Mouse (Mus musculus) neural tube, embryonic 12.5 days (tissue): ENCODE data around the gene Yipf3. TPM values are rescaled to one million over a fixed set of nuclear protein-coding genes. Genes with fewer than 3 reads are reported as not detected.

Source experiments
- ATAC-seq: fragments of 200-750 bp; cut with Nextera tagmentation; 2 replicates; pipeline ENCODE4 v1.8.0; 2017; ENCODE audit warnings: low read depth, mild to moderate bottlenecking, moderate TSS enrichment, moderate library complexity; ENCODE audit not compliant: low FRiP score
- H3K27ac ChIP-seq: fragments of 300-500 bp; sonication (generic); 2 replicates; pipeline ENCODE4 v1.5.1; 2016
- H3K27me3 ChIP-seq: fragments of 300-500 bp; sonication (generic); replicated peaks from 2 replicates; pipeline ENCODE4 v1.6.1; 2016; ENCODE audit warnings: mild to moderate bottlenecking
- H3K36me3 ChIP-seq: fragments of 300-500 bp; sonication (generic); 2 replicates; pipeline ENCODE4 v1.6.1; 2016; ENCODE audit warnings: mild to moderate bottlenecking
- H3K4me1 ChIP-seq: fragments of 300-500 bp; sonication (generic); 2 replicates; pipeline ENCODE4 v1.6.1; 2016
- H3K4me2 ChIP-seq: fragments of 300-500 bp; sonication (generic); replicated peaks from 2 replicates; pipeline ENCODE4 v1.6.1; 2016; ENCODE audit warnings: mild to moderate bottlenecking
- H3K4me3 ChIP-seq: fragments of 300-500 bp; sonication (generic); 2 replicates; pipeline ENCODE4 v1.5.1; 2016
- H3K9ac ChIP-seq: fragments of 300-500 bp; sonication (generic); 2 replicates; pipeline ENCODE4 v1.6.1; 2016; ENCODE audit warnings: mild to moderate bottlenecking
- H3K9me3 ChIP-seq: fragments of 300-500 bp; sonication (generic); 2 replicates; pipeline ENCODE4 v1.6.1; 2016; ENCODE audit warnings: mild to moderate bottlenecking
- WGBS: fragments of 180-500 bp; shearing (Covaris S2); methylation state at CpG from one replicate; pipeline ENCODE4 v1.1.7; 2016; 5-methylcytosine and 5-hydroxymethylcytosine counted together
- polyA plus RNA-seq: library from polyadenylated mRNA; unstranded; fragments of >200 nt; fragmentation: Nextera tagmentation; extraction: Ambion mirVana; gene quantifications from 2 replicates; pipeline ENCODE4 v1.2.1, GENCODE M21; 2016

Gene Yipf3
- polyA plus RNA-seq: 73.9 and 76.7 TPM in 2 replicates

- peaks cover 72% of the 10 kb centered on the region for H3K36me3 ChIP-seq
- H3K4me2 ChIP-seq: peak within 1 kb of the TSS; percentile 84
- ATAC-seq: peak; percentile 92
- no peaks in the 10 kb centered on the region for H3K9me3 ChIP-seq
- H3K27ac ChIP-seq: peak within 1 kb of the TSS; percentile 62
- H3K27me3 ChIP-seq: no peaks in the 10 kb centered on the region
- peaks cover 20% of the 10 kb centered on the region for H3K4me1 ChIP-seq
- under 1% methylated on average over 53 of the region's 53 CpGs for WGBS
- H3K9ac ChIP-seq: peak within 1 kb of the TSS; percentile 97
- peak within 1 kb of the TSS; percentile 91 for H3K4me3 ChIP-seq
Observed at GRCm38 (mm10) chr17:46247512-46248188, at the start of gene Yipf3, which contains the start of gene Polr1c. TSS of gene Yipf3 (plus strand) at chr17:46248080. TSS of gene Polr1c (minus strand) at chr17:46248054.

GRCm38 (mm10) chr17:46201151-46201550, 46.7 kb upstream of the Yipf3 start:
- Histone ChIP-seq H3K4me1 (peaks cover 22% of the 10 kb centered on the region), H3K4me2 (peak overlapping the region; percentile 86), H3K27ac (no peak overlapping the region), H3K9me3 (no peaks in the 10 kb centered on the region), H3K9ac (no peak overlapping the region), H3K27me3 (no peaks in the 10 kb centered on the region), H3K36me3 (peaks cover 30% of the 10 kb centered on the region), H3K4me3 (no peak overlapping the region)
- WGBS: 70% methylated on average over 6 of the region's 6 CpGs
- ATAC-seq: no peak

- H3K4me3 ChIP-seq: peak within 1 kb of the TSS; percentile 75
- WGBS: under 1% methylated on average over 58 of the region's 66 CpGs
- H3K27ac ChIP-seq: peak within 1 kb of the TSS; percentile 50; the same call in 1 of the 2 replicates
- peak within 1 kb of the TSS; percentile 71 for H3K9ac ChIP-seq
- H3K27me3 ChIP-seq: no peaks in the 10 kb centered on the region
- H3K9me3 ChIP-seq: no peaks in the 10 kb centered on the region
- H3K4me2 ChIP-seq: peak within 1 kb of the TSS; percentile 86
- H3K4me1 ChIP-seq: peaks cover 22% of the 10 kb centered on the region
- H3K36me3 ChIP-seq: peaks cover 30% of the 10 kb centered on the region
- peak; percentile 95 for ATAC-seq
Observed at GRCm38 (mm10) chr17:46202421-46203071, 45.3 kb upstream of the Yipf3 start, which contains the start of the genes Polh and Xpo5. TSS of gene Polh (minus strand) at chr17:46202645. TSS of gene Xpo5 (plus strand) at chr17:46202782.

GRCm38 (mm10) chr17:46203078-46203477, 44.8 kb upstream of the Yipf3 start:
- Histone ChIP-seq H3K9ac (peak overlapping the region; percentile 71), H3K4me2 (peak overlapping the region; percentile 86), H3K36me3 (peaks cover 31% of the 10 kb centered on the region), H3K4me1 (peaks cover 22% of the 10 kb centered on the region), H3K9me3 (no peaks in the 10 kb centered on the region), H3K4me3 (peak overlapping the region; percentile 75), H3K27me3 (no peaks in the 10 kb centered on the region), H3K27ac (no peak overlapping the region)
- ATAC-seq: peak; percentile 34; the same call in 1 of the 2 replicates
- under 1% methylated on average over 20 of the region's 20 CpGs for WGBS

- Histone ChIP-seq H3K36me3 (peaks cover 58% of the 10 kb centered on the region), H3K27ac (no peak overlapping the region), H3K4me2 (no peak overlapping the region), H3K9me3 (no peaks in the 10 kb centered on the region), H3K27me3 (no peaks in the 10 kb centered on the region), H3K4me3 (no peak overlapping the region), H3K9ac (no peak overlapping the region), H3K4me1 (peaks cover 15% of the 10 kb centered on the region)
- ATAC-seq: no peak
Observed at GRCm38 (mm10) chr17:46206676-46207075, 41.2 kb upstream of the Yipf3 start.

- no peak overlapping the region for H3K4me3 ChIP-seq
- 91% methylated on average over 3 of the region's 3 CpGs for WGBS
- H3K4me1 ChIP-seq: no peaks in the 10 kb centered on the region
- H3K4me2 ChIP-seq: no peak overlapping the region
- peaks cover 86% of the 10 kb centered on the region for H3K36me3 ChIP-seq
- ATAC-seq: no peak
- H3K27me3 ChIP-seq: no peaks in the 10 kb centered on the region
- no peak overlapping the region for H3K9ac ChIP-seq
- H3K27ac ChIP-seq: no peak overlapping the region
- H3K9me3 ChIP-seq: no peaks in the 10 kb centered on the region
Observed at GRCm38 (mm10) chr17:46210550-46210949, 37.3 kb upstream of the Yipf3 start.

GRCm38 (mm10) chr17:46221601-46222000, 26.3 kb upstream of the Yipf3 start:
- no peak for ATAC-seq
- Histone ChIP-seq H3K9ac (no peak overlapping the region), H3K9me3 (no peaks in the 10 kb centered on the region), H3K36me3 (peaks cover 94% of the 10 kb centered on the region), H3K27me3 (no peaks in the 10 kb centered on the region), H3K27ac (no peak overlapping the region), H3K4me2 (no peak overlapping the region), H3K4me3 (no peak overlapping the region), H3K4me1 (no peaks in the 10 kb centered on the region)
- 96% methylated on average over 3 of the region's 3 CpGs for WGBS

GRCm38 (mm10) chr17:46227576-46227975, 20.3 kb upstream of the Yipf3 start:
- Histone ChIP-seq H3K36me3 (peaks cover 96% of the 10 kb centered on the region), H3K9me3 (no peaks in the 10 kb centered on the region), H3K4me1 (no peaks in the 10 kb centered on the region), H3K4me3 (no peak overlapping the region), H3K27me3 (no peaks in the 10 kb centered on the region), H3K27ac (no peak overlapping the region), H3K9ac (no peak overlapping the region), H3K4me2 (no peak overlapping the region)
- WGBS: 90% methylated on average over 7 of the region's 7 CpGs
- no peak for ATAC-seq

GRCm38 (mm10) chr17:46236067-46236466, 11.8 kb upstream of the Yipf3 start:
- H3K36me3 ChIP-seq: peaks cover 86% of the 10 kb centered on the region
- H3K27me3 ChIP-seq: no peaks in the 10 kb centered on the region
- ATAC-seq: no peak
- no peak overlapping the region for H3K4me2 ChIP-seq
- H3K27ac ChIP-seq: no peak overlapping the region
- 0 out of 2 replicates have a peak overlapping the region, but pooled peaks have one; percentile 13 for H3K9ac ChIP-seq
- H3K4me3 ChIP-seq: no peak overlapping the region
- no peaks in the 10 kb centered on the region for H3K9me3 ChIP-seq
- WGBS: 93% methylated on average over 1 of the region's 1 CpGs
- H3K4me1 ChIP-seq: no peaks in the 10 kb centered on the region

- H3K4me3 ChIP-seq: no peak overlapping the region
- H3K4me1 ChIP-seq: no peaks in the 10 kb centered on the region
- H3K36me3 ChIP-seq: peaks cover 88% of the 10 kb centered on the region
- H3K4me2 ChIP-seq: no peak overlapping the region
- no peak overlapping the region for H3K27ac ChIP-seq
- ATAC-seq: no peak
- no peak overlapping the region for H3K9ac ChIP-seq
- no peaks in the 10 kb centered on the region for H3K9me3 ChIP-seq
- WGBS: 93% methylated on average over 6 of the region's 6 CpGs
- H3K27me3 ChIP-seq: no peaks in the 10 kb centered on the region
Observed at GRCm38 (mm10) chr17:46237079-46237478, 10.8 kb upstream of the Yipf3 start.

- H3K9ac ChIP-seq: no peak overlapping the region
- H3K4me1 ChIP-seq: no peaks in the 10 kb centered on the region
- no peak overlapping the region for H3K4me2 ChIP-seq
- peaks cover 88% of the 10 kb centered on the region for H3K36me3 ChIP-seq
- no peak overlapping the region for H3K4me3 ChIP-seq
- WGBS: 88% methylated on average over 5 of the region's 5 CpGs
- H3K27ac ChIP-seq: no peak overlapping the region
- H3K9me3 ChIP-seq: no peaks in the 10 kb centered on the region
- H3K27me3 ChIP-seq: no peaks in the 10 kb centered on the region
- ATAC-seq: no peak
Observed at GRCm38 (mm10) chr17:46237480-46237879, 10.4 kb upstream of the Yipf3 start.

- no peak overlapping the region for H3K9ac ChIP-seq
- no peaks in the 10 kb centered on the region for H3K9me3 ChIP-seq
- no peaks in the 10 kb centered on the region for H3K27me3 ChIP-seq
- WGBS: 93% methylated on average over 15 of the region's 15 CpGs
- H3K36me3 ChIP-seq: peaks cover 90% of the 10 kb centered on the region
- no peak overlapping the region for H3K27ac ChIP-seq
- H3K4me3 ChIP-seq: no peak overlapping the region
- H3K4me1 ChIP-seq: no peaks in the 10 kb centered on the region
- ATAC-seq: no peak
- no peak overlapping the region for H3K4me2 ChIP-seq
Observed at GRCm38 (mm10) chr17:46239516-46240114, 8.3 kb upstream of the Yipf3 start.
